Mouse (Mus musculus) layer of hippocampus, adult 9-10 months (tissue): ENCODE results near the gene BC025446.
"Not testable (repeated sequence)": the region's sequence is repeated elsewhere in the genome, so short reads cannot be mapped to it uniquely, and the experiment has no call there.

ENCODE experiments used
- DNase-seq: peaks from one replicate; pipeline ENCODE4 v3.0.0; 2022; ENCODE audit warnings: low spot score

The BC025446 gene

DNA sequence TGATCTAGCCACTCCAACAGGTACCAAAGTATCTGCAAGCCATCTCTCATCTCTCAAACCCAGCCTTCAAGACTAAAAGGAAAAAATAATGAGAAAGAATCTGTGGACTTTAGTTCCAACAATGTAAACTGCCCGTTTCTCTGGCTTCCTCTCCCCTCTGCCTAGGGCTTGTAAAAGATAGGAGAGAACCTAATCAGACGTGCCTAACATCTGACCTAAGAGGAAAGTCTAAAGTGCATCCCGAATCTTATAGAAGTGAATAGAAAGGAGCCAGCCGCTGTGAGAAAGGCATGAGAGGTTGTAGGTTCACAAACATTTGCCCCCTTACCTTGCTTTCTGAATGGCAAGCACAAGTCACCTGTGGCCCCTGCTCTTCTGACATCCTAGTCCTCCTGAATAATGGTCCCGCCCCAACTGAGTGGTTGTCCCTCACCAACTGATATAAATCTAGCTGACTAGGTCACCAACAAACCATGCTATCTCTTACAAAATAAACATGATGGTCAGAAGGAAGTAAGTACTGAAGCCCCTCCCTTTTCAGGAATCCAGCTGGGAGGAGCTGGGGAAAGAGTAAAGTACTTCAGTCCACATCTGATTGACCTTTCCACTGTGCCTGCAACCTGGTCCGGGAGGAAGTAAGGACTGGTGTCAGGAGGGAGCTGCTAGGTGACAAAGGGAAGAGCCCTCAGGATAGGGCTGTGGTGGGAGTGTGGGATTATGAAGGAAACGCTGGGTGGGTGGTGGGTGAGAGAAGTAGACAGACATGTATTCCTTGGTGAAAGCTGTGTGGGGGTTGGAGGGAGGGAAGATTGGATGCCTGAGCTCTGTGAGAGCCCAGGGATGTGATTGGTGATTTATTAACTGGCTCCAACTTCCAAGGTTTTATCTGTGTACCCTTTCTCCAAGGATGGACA is at the start of gene BC025446:
Gene BC025446 (plus strand): TSS at position 599 of the 914 bp plus-strand sequence.
- no peak for DNase-seq

DNA sequence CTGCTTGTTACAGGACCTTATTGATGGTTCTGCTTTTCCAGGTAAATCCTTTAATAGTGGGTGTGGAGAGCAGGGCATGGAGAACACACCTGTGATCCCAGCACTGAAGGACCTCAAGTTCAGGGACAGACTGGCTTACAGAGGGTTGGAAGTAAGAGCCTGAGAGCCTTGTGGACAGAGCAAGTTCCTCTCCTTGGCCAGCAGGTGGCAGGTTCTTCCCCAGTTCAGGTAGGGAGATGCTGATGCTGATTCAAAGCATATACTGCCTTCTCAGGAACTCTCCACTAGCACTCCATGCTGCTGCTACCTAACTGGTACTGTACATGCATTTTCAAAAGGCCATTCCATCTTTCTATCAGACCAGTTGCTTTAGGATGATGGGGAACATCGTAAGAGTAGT is 40.7 kb upstream of the BC025446 start:
- DNase-seq: no peak

DNA sequence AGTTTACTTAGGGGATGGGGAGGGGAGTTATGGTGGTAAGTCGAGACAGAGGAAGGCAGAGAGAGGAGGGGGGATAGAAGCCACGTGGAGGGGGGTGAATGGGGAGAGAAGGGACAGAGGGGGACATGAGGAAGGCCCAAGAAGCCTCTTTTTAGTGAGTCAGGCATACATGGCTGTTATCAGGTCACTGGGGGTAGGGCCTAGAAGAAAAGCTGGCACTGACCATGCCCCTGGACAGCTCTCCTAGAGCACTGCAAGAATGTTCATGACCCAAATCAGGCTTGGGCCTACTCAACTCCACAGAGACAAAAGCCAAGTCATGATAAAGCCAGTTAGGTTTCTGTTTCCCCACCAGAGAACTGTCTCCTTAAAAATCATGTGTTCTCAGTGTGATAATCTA is 29.9 kb upstream of the BC025446 start:
- DNase-seq: no peak

DNA sequence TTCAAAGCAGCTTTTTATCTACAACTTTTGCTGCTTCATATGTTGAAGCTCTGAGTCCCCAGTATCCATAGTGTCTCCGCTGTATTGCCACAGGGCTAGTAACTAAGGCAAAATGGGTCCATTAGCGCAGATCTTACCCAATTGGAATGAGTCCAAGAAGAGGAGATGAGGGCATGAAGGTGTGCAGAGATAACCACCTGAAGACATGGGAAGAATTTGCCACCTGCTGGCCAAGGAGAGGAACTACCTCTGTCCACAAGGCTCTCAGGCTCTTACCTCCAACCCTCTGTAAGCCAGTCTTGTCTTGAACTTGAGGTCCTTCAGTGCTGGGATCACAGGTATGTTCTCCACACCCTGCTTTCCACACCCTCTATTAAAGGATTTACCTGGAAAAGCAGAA is 27.1 kb upstream of the BC025446 start:
- no peak for DNase-seq

DNA sequence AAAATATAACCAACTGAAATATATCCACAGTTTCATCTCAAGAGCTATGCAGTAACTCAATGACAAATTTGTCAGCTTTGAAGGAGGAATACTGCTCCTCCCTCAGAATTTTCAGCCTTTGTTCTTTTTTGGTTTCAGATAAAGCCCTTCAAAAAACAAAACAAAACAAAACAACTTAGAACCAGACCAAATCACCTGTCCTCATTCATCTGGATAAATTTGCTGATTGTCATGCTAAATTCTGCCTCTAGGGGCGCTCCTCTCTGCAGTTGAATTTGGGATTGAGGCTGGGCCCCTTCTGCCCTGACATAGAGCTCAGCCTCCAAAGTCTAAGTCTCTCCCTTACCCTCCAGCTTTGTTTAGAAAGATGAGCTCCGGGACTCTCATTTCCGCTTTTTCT is 25.6 kb upstream of the BC025446 start:
- not testable (repeated sequence) for DNase-seq

DNA sequence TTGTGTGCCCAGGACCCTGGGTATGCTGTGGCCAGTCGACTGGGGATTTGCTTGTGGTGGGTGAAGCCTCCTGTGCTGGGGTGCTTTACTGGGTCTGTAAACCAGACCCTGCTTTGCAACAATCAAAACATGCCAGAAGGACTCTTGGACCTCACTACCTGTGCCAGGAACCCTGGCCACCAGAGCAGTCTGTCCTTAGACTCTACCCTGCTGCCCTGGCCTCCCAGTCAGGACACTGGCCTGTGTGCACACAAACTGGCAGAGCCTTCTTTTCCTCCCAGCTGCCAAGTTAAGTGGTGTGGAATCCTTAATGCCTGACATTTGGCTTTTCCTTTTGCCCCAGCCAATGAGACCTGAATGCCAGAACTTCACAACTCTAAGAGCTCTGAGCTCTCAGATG is 655 bp downstream of the BC025446 start:
- DNase-seq: no peak

DNA sequence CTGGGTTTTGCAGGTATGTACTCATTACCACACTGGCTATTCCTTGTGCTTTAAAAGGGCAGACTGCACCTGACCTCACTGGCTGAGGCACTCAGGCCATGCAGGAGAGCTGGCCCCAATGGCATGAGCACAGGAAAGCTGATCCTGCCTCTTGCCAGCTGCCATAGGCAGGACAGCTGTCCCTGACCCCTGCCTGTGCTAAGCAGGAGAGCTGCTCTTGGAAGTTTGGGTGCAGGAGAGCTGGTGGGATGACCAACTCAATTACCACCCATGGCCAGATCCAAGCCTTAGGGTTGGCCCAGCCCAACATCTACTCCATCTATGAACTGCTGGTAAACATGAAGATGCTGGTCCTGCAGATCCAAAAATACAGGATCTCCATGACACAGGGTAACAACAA is 5.8 kb downstream of the BC025446 start:
- no peak for DNase-seq

DNA sequence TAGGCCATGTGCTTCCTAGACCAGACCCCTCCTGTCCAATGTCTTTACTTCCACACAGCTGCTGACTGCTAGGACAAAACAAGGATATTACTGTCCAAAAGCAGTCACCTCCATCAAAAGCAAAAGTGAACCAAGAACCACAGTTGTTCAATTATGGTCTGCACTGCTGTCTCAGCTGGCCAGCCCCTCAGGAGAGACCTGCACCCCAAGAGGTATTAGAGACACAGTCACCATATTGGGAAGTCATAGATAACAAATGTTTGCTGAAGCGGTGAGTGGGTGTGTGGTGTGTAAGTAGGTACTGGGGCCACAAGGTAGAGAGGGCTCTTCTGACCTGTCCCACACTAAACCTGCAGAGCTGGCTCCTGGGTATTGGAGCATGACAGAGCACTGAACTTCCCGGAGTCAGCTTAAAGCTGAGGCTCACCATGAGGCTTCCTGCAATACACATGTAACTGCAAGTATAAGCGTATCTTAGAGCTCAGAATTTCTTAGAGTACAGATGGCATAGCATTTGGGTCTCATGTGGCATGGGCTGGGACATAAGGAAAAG is 21.6 kb downstream of the BC025446 start:
- no peak for DNase-seq

DNA sequence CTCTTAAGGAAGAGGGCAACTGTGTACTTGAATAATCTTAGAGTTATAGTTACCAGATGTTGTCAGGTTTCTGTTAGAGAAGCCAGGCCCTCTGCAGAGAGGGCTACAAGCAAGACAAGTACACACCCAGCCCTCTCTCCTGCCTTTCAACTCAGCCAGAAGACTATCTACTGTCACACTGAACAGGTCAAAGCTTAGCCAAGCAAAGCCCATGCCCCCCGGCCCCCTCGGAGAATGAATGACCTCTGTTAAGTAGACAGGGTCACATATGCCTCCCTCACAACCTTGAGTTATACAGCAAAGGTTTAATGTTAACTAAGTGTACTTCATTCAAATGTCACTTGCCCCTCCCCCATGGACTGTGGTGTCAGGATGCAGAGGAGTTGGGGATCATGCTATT is 24.4 kb downstream of the BC025446 start:
- no peak for DNase-seq

DNA sequence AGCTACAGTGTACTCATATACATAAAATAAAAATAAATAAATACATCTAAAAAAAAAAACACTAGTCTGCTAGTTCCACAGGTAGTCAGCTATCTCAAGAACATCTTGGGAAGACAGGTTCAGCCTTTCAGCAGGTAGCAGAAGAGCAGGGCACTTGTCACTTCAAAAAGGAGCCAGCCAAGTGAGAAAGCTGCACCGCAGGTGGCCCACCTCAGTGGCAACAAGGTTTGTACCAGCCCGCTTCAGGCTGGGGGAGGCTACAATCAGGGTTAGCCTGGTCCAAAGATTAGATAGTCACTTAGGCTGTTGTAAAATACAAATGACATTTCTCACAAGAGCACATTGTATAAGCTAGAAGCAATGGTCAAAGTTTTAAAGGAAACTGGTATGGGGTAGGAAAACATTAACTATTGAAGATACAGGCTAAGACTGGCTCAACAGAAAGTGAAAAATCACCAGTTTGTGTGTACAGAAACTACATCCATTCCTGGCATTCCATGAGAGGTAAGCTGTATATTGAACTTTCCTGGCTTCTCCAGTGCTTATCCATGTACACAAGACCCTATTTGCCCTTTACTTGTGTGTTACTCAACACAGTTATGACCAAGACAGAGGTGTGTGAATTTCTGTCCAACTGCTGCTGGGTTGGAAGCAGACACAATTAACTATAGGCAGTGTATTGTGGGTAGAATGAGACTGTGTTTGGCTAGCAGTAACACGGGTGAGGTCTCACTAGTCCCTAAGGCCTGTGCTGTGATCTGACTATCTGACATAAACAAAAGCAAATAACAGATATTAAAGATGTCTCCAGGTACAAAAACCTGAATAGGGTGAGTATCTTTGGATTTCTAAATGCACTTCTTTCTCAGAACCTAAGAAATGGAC is 26.8 kb downstream of the BC025446 start:
- no peak for DNase-seq

DNA sequence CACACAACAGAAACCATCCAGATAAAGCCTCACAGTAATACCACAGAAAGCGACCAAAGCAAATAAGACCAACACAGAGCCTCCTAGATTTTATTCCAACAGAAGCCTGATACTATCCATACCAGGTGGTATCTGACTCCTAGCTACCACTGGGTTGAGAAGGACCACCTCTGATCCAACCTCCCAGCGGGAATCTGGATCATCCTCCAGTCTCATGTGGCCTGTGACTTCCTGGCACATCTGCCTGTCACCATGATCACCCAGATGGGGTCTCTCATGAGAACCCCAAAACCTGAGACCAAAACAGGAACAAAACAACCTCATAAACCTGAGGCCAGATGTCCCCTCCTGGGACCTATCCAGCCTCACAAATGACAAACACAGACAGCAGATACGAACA is 38.5 kb downstream of the BC025446 start:
- DNase-seq: no peak

DNA sequence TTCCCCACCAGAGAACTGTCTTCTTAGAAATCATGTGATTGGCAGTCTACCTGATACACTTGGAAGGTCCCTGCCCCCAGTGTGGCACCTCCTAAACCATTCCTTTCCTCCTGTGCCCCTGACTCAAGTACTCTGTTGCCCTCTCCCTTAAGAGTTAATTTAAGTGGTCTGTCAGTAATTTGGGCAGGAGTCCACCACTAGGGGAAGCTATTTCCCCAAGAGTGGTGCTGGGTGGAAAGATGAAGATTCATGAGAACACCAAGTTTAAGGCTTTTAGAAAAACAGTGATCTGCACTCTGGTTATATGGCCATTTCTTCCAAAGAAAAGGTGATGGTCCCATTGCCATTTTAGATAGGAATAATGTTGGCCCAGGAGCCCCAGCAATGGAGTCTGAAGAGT is 49.7 kb downstream of the BC025446 start:
- DNase-seq: no peak

DNA sequence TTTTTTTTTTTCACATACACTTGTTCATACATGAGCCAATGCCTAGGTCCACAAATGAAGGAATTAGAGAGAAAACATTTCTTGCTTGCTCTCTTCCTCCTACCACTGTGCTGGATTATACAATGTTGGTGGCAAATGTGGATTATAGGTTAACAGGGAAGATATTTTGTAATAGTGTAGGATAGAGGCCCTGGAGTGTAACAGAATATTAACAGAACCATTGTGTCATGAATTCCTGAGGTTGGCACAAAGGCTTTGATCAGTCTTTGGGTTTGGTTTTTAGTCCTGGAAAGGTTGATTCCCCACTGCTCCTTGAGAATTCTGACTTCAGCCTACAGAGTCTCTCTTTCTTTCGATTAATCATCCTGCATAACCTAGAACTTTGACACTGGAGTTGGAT is 50.5 kb downstream of the BC025446 start:
- DNase-seq: no peak

DNA sequence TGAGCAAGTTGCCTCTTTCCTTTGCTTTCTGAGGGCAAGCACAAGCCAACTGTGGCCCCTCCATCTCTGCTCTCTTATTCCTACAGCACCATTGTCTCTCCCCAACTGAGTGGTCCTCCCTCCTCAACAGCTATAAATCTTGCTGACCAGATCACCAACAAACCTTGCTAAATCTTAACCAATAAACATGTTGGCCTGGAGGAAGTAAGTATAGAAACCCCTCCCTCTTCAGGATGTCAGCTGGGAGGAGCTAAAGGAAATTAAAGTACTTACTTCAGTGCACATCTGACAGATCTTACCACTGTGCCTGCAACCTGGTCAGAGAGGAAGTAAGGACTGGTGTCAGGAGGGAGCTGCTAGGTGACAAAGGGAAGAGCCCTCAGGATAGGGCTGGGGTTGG is 51.9 kb downstream of the BC025446 start, which contains the start of gene Ly6f:
Gene Ly6f (plus strand): TSS at position 301 of the 400 bp plus-strand sequence.
- DNase-seq: no peak

DNA sequence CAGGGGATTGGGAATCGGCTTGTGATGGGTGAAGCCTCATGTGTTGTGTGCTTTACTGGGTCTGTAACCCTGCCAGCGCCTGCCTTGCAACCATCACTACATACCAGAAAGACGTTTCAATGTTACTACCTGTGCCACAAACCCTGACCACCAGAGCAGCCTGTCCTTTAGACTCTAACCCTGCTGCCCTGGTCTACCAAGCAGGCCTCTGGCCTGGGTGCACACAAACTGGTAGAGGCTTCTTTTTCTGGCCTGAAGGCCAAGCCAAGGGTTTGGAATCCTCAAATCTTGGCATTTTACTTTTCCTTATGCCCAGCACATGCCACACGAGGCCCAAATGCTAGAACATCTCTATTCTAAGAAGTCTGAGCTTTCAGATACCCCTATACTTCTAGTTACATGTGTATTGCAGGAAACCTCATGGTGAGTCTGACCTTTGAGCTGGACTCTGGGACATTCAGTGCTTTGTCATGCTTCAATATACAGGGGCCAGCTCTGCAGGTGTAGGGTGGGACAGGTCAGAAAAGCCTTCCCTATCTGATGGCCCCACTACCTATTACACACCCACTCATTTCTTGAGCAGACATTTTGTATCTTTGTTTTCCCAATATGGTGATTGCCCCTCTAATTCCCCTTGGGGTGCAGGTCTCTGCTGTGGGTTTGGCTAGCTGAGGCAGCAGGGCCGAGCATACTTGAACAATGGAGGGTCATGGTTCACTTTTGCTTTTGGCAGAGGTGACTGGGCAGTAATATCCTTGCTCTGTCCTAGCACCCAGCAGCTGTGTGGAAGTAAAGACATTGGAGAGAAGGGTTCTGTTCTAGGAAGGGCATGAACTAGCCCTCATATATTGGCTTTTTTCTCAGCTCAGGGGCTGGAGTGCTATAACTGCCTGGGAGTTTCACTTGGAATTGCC is 53.0 kb downstream of the BC025446 start:
- no peak for DNase-seq

DNA sequence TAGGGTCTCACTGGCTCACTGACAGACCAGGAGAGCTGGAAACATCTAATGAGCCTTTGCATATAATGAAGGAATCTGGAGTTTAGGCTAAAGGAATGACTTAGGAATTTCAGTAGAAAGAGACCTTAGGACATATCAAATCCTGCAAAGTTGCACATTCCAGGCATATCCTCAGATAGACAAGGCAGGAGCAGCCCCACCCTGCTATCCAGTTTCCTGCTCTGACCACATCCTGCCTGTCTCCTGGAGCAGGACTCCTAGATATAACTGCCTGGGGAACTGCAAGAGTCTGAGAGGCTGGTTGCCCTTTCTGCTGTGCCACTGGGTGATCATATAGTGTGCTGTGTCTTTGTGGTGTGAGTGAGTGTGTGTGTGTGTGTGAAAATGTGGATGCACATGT is 54.0 kb downstream of the BC025446 start:
- no peak for DNase-seq

DNA sequence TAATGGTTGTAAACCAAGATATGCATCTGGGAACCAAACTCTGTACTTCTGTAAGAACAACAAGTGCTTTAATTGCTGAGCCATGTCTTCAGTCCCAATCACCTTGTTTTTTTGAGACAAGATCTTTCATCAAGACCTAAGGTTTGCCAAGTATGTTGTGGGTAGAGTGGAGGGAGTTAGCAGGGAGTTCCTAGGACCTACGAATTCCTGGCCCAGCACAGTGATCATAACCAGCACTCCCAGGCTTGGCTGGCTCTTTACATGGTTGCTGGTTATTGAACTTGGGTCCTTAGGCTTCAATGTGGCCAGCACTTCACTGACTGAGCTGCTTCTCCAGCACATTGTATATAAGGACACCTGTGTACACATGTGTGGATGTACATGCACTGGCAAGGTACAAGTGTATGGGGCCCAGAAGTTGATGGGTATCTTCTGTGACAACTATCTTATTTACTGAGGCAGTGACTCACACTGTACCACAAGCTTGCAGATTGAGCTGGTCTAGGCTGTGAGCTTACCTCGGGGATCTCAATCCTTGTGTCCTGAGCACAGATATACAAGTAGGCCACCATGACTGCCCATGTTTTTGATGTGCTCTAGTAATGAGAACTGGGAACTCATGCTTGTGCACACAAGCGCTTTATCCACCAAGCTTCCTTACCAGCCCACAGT is 54.7 kb downstream of the BC025446 start:
- no peak for DNase-seq

DNA sequence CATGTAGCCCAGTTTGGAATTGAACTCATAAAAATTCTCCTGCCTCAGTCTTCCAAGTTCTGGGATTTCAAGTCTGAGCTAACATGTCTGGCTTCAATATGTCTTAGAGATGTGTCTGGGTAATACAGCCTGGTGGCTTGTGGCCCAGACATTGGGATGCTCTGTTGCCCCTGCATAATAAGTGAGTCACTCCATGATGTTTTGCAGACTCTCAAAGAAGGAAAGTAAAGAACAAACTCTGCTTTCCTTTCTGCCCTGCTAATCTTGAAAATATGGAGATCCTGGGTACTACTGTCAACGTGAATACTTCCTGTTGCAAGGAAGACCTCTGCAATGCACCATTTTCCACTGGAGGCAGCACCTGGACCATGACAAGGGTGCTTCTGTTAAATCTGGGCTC is 55.2 kb downstream of the BC025446 start:
- no peak for DNase-seq

DNA sequence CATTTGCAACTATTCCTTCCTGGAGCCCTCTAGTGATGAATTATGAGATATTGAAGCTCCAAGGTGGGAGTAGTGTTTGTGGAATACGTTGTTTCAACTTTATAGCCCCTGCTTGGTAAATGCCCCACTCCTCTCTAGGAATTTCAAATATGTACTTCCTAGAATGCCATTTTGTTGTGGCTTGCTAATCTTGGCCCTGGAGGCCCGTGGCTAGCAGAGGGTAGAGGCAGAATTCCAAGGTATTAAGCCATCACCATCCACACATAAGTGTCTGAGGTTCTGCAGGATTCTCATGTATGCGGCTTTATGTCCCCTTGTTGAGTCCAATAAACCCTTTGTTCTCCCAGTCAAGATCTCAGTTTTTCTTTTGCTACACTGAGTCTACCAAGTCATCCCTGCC is 55.7 kb downstream of the BC025446 start:
- DNase-seq: no peak
